ENCODE assay signal across 12 mouse cellular contexts in genomic region chr12:11392525-11392924, GRCm38 (mm10). TPM values are rescaled to one million over a fixed set of nuclear protein-coding genes. Genes with fewer than 3 reads are reported as not detected.
DNase-seq lines count a peak whose midpoint lies in the region; ATAC-seq and TF ChIP-seq lines count a peak whose summit lies in the region.
"Had no signal": no experiment of that assay in that cellular context is flagged by ENCODE, and none has a peak within 500 bp of the region (broad histone marks: within the 10 kb centered on the region; RNA-seq: fewer than 3 reads in every experiment).

No protein-coding gene starts in this region.

- peaks cover 11% of the 10 kb centered on the region; the same call in 1 of the 2 replicates for H3K4me1 ChIP-seq in midbrain, embryonic 10.5 days
- H3K4me1 ChIP-seq in midbrain, embryonic 16.5 days (ENCODE audit: control insufficient read depth, insufficient read depth, low read length), result no peaks in the 10 kb centered on the region
- H3K4me1 ChIP-seq in lung, adult 2 months (ENCODE audit: control insufficient read depth, insufficient read depth, low read length), result peaks cover 2% of the 10 kb centered on the region

- H3K27me3 ChIP-seq in midbrain, embryonic 10.5 days (ENCODE audit: low read depth, poor library complexity, severe bottlenecking), result no peaks in the 10 kb centered on the region
- no peaks in the 10 kb centered on the region for H3K27me3 ChIP-seq in midbrain, embryonic 16.5 days (ENCODE audit: control insufficient read depth, insufficient read depth, low read depth, low read length)

- ATAC-seq in midbrain, embryonic 16.5 days, result no peak

- no peaks in the 10 kb centered on the region for H3K36me3 ChIP-seq in midbrain, embryonic 10.5 days
- H3K36me3 ChIP-seq in midbrain, embryonic 16.5 days (ENCODE audit: control insufficient read depth, insufficient read depth, low read length), result no peaks in the 10 kb centered on the region

- no peaks in the 10 kb centered on the region for H3K9me3 ChIP-seq in midbrain, embryonic 10.5 days (replicated peaks)
- H3K9me3 ChIP-seq in midbrain, embryonic 16.5 days (replicated peaks; ENCODE audit: control insufficient read depth, low read length, poor library complexity, severe bottlenecking), result no peaks in the 10 kb centered on the region

- peak; percentile 5 to 6 for DNase-seq in heart, adult 18-20 months
- no peak for DNase-seq in heart, postnatal 36 days
- DNase-seq in midbrain, embryonic 10.5 days (ENCODE audit: low spot score), result peak; percentile 26
- DNase-seq in lung, adult 2 months, result peak; percentile 6
- DNase-seq in yolk sac, embryonic 10.5 days (ENCODE audit: low spot score), result peak; percentile 2
- DNase-seq in layer of hippocampus, postnatal 10 days (ENCODE audit: low spot score in 2 of 2), result no peak
- DNase-seq in urinary bladder, postnatal 36 days (ENCODE audit: low spot score in 2 of 2), result no peak
- DNase-seq: midbrain, embryonic 14.5 days; thymus, postnatal 25 days had no signal

- no peak for TF ChIP-seq CTCF in lung, adult 2 months (IDR thresholded peaks at IDR 0.05; ENCODE audit: insufficient read depth, low read length)

- H3K4me2 ChIP-seq in midbrain, embryonic 16.5 days (ENCODE audit: low read length), result no peak overlapping the region

- no peak overlapping the region for H3K9ac ChIP-seq in midbrain, embryonic 16.5 days (ENCODE audit: low read depth, low read length)

- H3K4me3 ChIP-seq in midbrain, embryonic 10.5 days, result no peak overlapping the region
- H3K4me3 ChIP-seq in midbrain, embryonic 16.5 days (ENCODE audit: low read depth, low read length), result no peak overlapping the region
- H3K4me3 ChIP-seq in lung, adult 2 months (replicated peaks; ENCODE audit: extremely low read depth, low read depth, low read length), result no peak overlapping the region
- H3K4me3 ChIP-seq: left cerebral cortex, adult 2 months had no signal

- 37% methylated on average over 1 of the region's 1 CpGs for WGBS in midbrain, embryonic 10.5 days
- WGBS in midbrain, embryonic 16.5 days, result 43% methylated on average over 1 of the region's 1 CpGs
- WGBS in lung, adult 2 months, result 8% methylated on average over 1 of the region's 1 CpGs

- no peak overlapping the region for H3K27ac ChIP-seq in midbrain, embryonic 10.5 days (replicated peaks)
- no peak overlapping the region for H3K27ac ChIP-seq in midbrain, embryonic 16.5 days (ENCODE audit: low read length)
- H3K27ac ChIP-seq: left cerebral cortex, adult 2 months had no signal

- intact Hi-C loops in heart, postnatal 36 days (cut with DNase I), result no loop called here

- TF ChIP-seq POLR2A in lung, adult 2 months (IDR thresholded peaks at IDR 0.05; ENCODE audit: borderline replicate concordance, extremely low read depth, low read depth, low read length), result no peak

RNA-seq across cellular contexts. Expression of gene Vsnl1, which starts 43.9 kb away (rescaled TPM):
- under 1 TPM; 0.40 to 0.62 TPM for total RNA-seq in heart, adult 18-20 months (2021)
- total RNA-seq in heart, postnatal 36 days (2021), result under 1 TPM; 0.33 to 0.43 TPM
- 0.72 and 0.75 TPM in 2 replicates for polyA plus RNA-seq in midbrain, embryonic 10.5 days (2016; fragmentation: Nextera tagmentation; extraction: Ambion mirVana)
- 80.5 and 145 TPM in 2 replicates for polyA plus RNA-seq in midbrain, embryonic 16.5 days (2015; fragmentation: Nextera tagmentation; extraction: Ambion mirVana)
- 3.7 and 8.2 TPM in 2 replicates for polyA plus RNA-seq in lung, adult 2 months (2012; rRNA removed)
- total RNA-seq in layer of hippocampus, postnatal 10 days (2021), result 100 to 1,000 TPM; 288 to 320 TPM
- total RNA-seq: neutrophil, adult 5-6 weeks had no signal

Comparison
In these comparisons a context has a peak if more than half of its experiments do, and no peak if none do; other contexts are left out.
1. DNase-seq: peak in heart, adult 18-20 months (2 of 2), midbrain, embryonic 10.5 days (single experiment), lung, adult 2 months (single experiment) and yolk sac, embryonic 10.5 days (single experiment); none in heart, postnatal 36 days (0 of 2), layer of hippocampus, postnatal 10 days (0 of 2) and urinary bladder, postnatal 36 days (0 of 2).
2. RNA of gene Vsnl1, which starts 43.9 kb away (total RNA-seq): 288 to 320 TPM in layer of hippocampus, postnatal 10 days; 0.40 to 0.62 TPM in heart, adult 18-20 months and 0.33 to 0.43 TPM in heart, postnatal 36 days; every median in the first group is over 100 times any median in the second.